Comparison of ENCODE assay signal across 13 mouse cellular contexts in the genomic region with DNA sequence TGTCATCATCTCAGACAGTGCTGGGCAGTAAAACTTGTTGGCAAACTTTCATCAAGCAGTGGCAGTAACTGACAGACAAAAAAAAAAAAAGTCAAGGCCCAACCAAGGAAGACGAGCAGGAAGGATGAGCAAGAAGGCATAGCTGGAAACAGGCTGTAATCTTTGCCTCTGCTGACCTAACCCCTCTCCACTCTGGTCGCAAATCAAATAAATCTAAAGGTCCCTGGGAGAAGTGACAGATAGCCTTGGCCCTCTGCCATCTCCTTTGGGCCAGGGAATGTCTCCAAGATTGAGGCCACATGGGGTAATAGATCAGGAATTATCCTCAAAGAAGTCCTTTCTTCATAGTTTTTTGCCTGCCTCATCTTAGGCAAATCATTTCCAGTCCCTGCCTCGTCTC. TPM values are rescaled to one million over a fixed set of nuclear protein-coding genes. Genes with fewer than 3 reads are reported as not detected.
DNase-seq lines count a peak whose midpoint lies in the region; ATAC-seq and TF ChIP-seq lines count a peak whose summit lies in the region.
"Had no signal": no experiment of that assay in that cellular context is flagged by ENCODE, and none has a peak within 500 bp of the region (broad histone marks: within the 10 kb centered on the region; RNA-seq: fewer than 3 reads in every experiment).

No protein-coding gene starts in this region.

- H3K4me3 ChIP-seq in kidney, embryonic 14.5 days (ENCODE audit: low read length), result no peak overlapping the region
- H3K4me3 ChIP-seq in myocyte, result no peak overlapping the region
- no peak overlapping the region for H3K4me3 ChIP-seq in stomach, postnatal 0 days (ENCODE audit: low read depth, low read length)
- no peak overlapping the region for H3K4me3 ChIP-seq in midbrain, embryonic 16.5 days (ENCODE audit: low read depth, low read length)
- H3K4me3 ChIP-seq: embryonic facial prominence, embryonic 12.5 days; heart, embryonic 13.5 days had no signal

- no peak for TF ChIP-seq EP300 in stomach, postnatal 0 days (optimal IDR thresholded peaks at IDR 0.05)

- no peaks in the 10 kb centered on the region for H3K36me3 ChIP-seq in kidney, embryonic 14.5 days (ENCODE audit: control insufficient read depth, insufficient read depth, low read length)
- no peaks in the 10 kb centered on the region for H3K36me3 ChIP-seq in myocyte (ENCODE audit: control insufficient read depth, insufficient read depth)
- H3K36me3 ChIP-seq in stomach, postnatal 0 days (ENCODE audit: control insufficient read depth, insufficient read depth, low read length), result no peaks in the 10 kb centered on the region
- H3K36me3 ChIP-seq in midbrain, embryonic 16.5 days (ENCODE audit: control insufficient read depth, insufficient read depth, low read length), result no peaks in the 10 kb centered on the region
- H3K36me3 ChIP-seq: embryonic facial prominence, embryonic 12.5 days; heart, embryonic 13.5 days had no signal

- no peaks in the 10 kb centered on the region for H3K27me3 ChIP-seq in kidney, embryonic 14.5 days (ENCODE audit: control insufficient read depth, insufficient read depth, low read length)
- no peaks in the 10 kb centered on the region for H3K27me3 ChIP-seq in myocyte (ENCODE audit: control insufficient read depth, insufficient read depth, insufficient read length)
- H3K27me3 ChIP-seq in stomach, postnatal 0 days (ENCODE audit: control insufficient read depth, insufficient read depth, low read length), result no peaks in the 10 kb centered on the region
- H3K27me3 ChIP-seq in midbrain, embryonic 16.5 days (ENCODE audit: control insufficient read depth, insufficient read depth, low read depth, low read length), result no peaks in the 10 kb centered on the region
- H3K27me3 ChIP-seq: embryonic facial prominence, embryonic 12.5 days; heart, embryonic 13.5 days had no signal

- no peak overlapping the region for H3ac ChIP-seq in myocyte (ENCODE audit: control insufficient read depth, insufficient read length)

- H3K9me3 ChIP-seq in kidney, embryonic 14.5 days (ENCODE audit: control insufficient read depth, low read length), result no peaks in the 10 kb centered on the region
- no peaks in the 10 kb centered on the region for H3K9me3 ChIP-seq in stomach, postnatal 0 days (ENCODE audit: control insufficient read depth, low read length)
- no peaks in the 10 kb centered on the region for H3K9me3 ChIP-seq in midbrain, embryonic 16.5 days (replicated peaks; ENCODE audit: control insufficient read depth, low read length, poor library complexity, severe bottlenecking)
- H3K9me3 ChIP-seq: embryonic facial prominence, embryonic 12.5 days; heart, embryonic 13.5 days had no signal

- no peak for TF ChIP-seq CTCF in stomach, postnatal 0 days (IDR thresholded peaks at IDR 0.05; ENCODE audit: low read depth)

- H3K27ac ChIP-seq in kidney, embryonic 14.5 days (ENCODE audit: low read depth, low read length), result no peak overlapping the region
- no peak overlapping the region for H3K27ac ChIP-seq in stomach, postnatal 0 days (replicated peaks)
- H3K27ac ChIP-seq in midbrain, embryonic 16.5 days (ENCODE audit: low read length), result no peak overlapping the region
- H3K27ac ChIP-seq: embryonic facial prominence, embryonic 12.5 days; heart, embryonic 13.5 days had no signal

- H3K79me2 ChIP-seq in myocyte (ENCODE audit: control insufficient read depth, insufficient read depth), result no peaks in the 10 kb centered on the region

- 40% methylated on average over 3 of the region's 3 CpGs for WGBS in kidney, embryonic 14.5 days
- WGBS in stomach, postnatal 0 days, result 16% methylated on average over 3 of the region's 3 CpGs
- 65% methylated on average over 3 of the region's 3 CpGs for WGBS in midbrain, embryonic 16.5 days

- no peak overlapping the region for H3K9ac ChIP-seq in kidney, embryonic 14.5 days (ENCODE audit: low read depth, low read length)
- H3K9ac ChIP-seq in stomach, postnatal 0 days (ENCODE audit: low read length), result no peak overlapping the region
- H3K9ac ChIP-seq in midbrain, embryonic 16.5 days (ENCODE audit: low read depth, low read length), result no peak overlapping the region
- H3K9ac ChIP-seq: embryonic facial prominence, embryonic 12.5 days; heart, embryonic 13.5 days; liver, postnatal 0 days had no signal

- no peak for TF ChIP-seq POLR2A in myocyte (IDR thresholded peaks at IDR 0.05; ENCODE audit: insufficient read length, low read depth)

- no peaks in the 10 kb centered on the region for H3K4me1 ChIP-seq in kidney, embryonic 14.5 days (ENCODE audit: control insufficient read depth, insufficient read depth, low read length)
- no peaks in the 10 kb centered on the region for H3K4me1 ChIP-seq in stomach, postnatal 0 days (replicated peaks; ENCODE audit: control insufficient read depth, insufficient read depth)
- no peaks in the 10 kb centered on the region for H3K4me1 ChIP-seq in midbrain, embryonic 16.5 days (ENCODE audit: control insufficient read depth, insufficient read depth, low read length)

- H3K4me2 ChIP-seq in kidney, embryonic 14.5 days (replicated peaks; ENCODE audit: low read depth, low read length), result no peak overlapping the region
- H3K4me2 ChIP-seq in myocyte (ENCODE audit: low read depth), result peak overlapping the region; percentile 70
- no peak overlapping the region for H3K4me2 ChIP-seq in stomach, postnatal 0 days (replicated peaks; ENCODE audit: low read depth)
- no peak overlapping the region for H3K4me2 ChIP-seq in midbrain, embryonic 16.5 days (ENCODE audit: low read length)
- H3K4me2 ChIP-seq: embryonic facial prominence, embryonic 12.5 days; heart, embryonic 13.5 days had no signal

- ATAC-seq in kidney, embryonic 14.5 days (ENCODE audit: low FRiP score, low TSS enrichment), result no peak
- no peak for ATAC-seq in stomach, postnatal 0 days (ENCODE audit: low FRiP score, low TSS enrichment)
- ATAC-seq in midbrain, embryonic 16.5 days, result no peak
- ATAC-seq: forebrain, embryonic 16.5 days; liver, postnatal 0 days had no signal

- DNase-seq in kidney, adult 11 months, result peak; percentile 21
- DNase-seq in adrenal gland, adult (ENCODE audit: inconsistent age in 2 of 2, low spot score in 1 of 2), result peak; percentile 96 to 98
- DNase-seq in kidney, adult 8-10 months, result peak; percentile 14 to 20
- no peak for DNase-seq in stomach, postnatal 0 days (ENCODE audit: low spot score)
- DNase-seq in thymus, postnatal 4 days, result no peak
- DNase-seq: cerebellum, adult 18-20 months; liver, postnatal 0 days had no signal

TF ChIP-seq in myocyte, 11 proteins besides CTCF, POLR2A, EP300 and RAD21:
- TF ChIP-seq POLR2AphosphoS2 (IDR thresholded peaks at IDR 0.05; ENCODE audit: insufficient read length, low read depth) (no peak), REST (IDR thresholded peaks at IDR 0.05; ENCODE audit: insufficient read depth, insufficient read length) (no peak), TCF12 (IDR thresholded peaks at IDR 0.05; ENCODE audit: insufficient read depth, poor library complexity, severe bottlenecking) (no peak), E2F4 (IDR thresholded peaks at IDR 0.05; ENCODE audit: insufficient read depth) (no peak), CEBPB (IDR thresholded peaks at IDR 0.05; ENCODE audit: insufficient read depth, poor library complexity, severe bottlenecking) (peak; percentile 76), MYOD1 (IDR thresholded peaks at IDR 0.05; ENCODE audit: control insufficient read depth in 1 of 3, insufficient read length in 2 of 3, low read depth in 2 of 3) (no peak), USF1 (IDR thresholded peaks at IDR 0.05; ENCODE audit: low read depth) (no peak), MYOG (IDR thresholded peaks at IDR 0.05; ENCODE audit: control insufficient read depth in 1 of 3, insufficient read depth in 1 of 3, insufficient read length in 2 of 3, low read depth in 2 of 3) (no peak)

RNA-seq across cellular contexts. Expression of gene Ppm1a, which starts 33.3 kb away (rescaled TPM):
- 58.2 and 73.8 TPM in 2 replicates for polyA plus RNA-seq in kidney, embryonic 14.5 days (2014; fragmentation: Nextera tagmentation; extraction: Ambion mirVana)
- 126 TPM for polyA plus RNA-seq in myocyte (2012; fragmentation: generic; extraction: Trizol)
- polyA plus RNA-seq in stomach, postnatal 0 days (2015; fragmentation: Nextera tagmentation; extraction: Ambion mirVana), result 51.2 and 55.0 TPM in 2 replicates
- 52.3 and 55.9 TPM in 2 replicates for polyA plus RNA-seq in midbrain, embryonic 16.5 days (2015; fragmentation: Nextera tagmentation; extraction: Ambion mirVana)

RNA-seq across cellular contexts. Expression of gene Dhrs7, which starts 59.3 kb away (rescaled TPM):
- polyA plus RNA-seq in kidney, embryonic 14.5 days (2014; fragmentation: Nextera tagmentation; extraction: Ambion mirVana), result 7.1 and 8.7 TPM in 2 replicates
- polyA plus RNA-seq in myocyte (2012; fragmentation: generic; extraction: Trizol), result 111 TPM
- polyA plus RNA-seq in stomach, postnatal 0 days (2015; fragmentation: Nextera tagmentation; extraction: Ambion mirVana), result 54.1 and 55.9 TPM in 2 replicates
- 12.3 and 16.6 TPM in 2 replicates for polyA plus RNA-seq in midbrain, embryonic 16.5 days (2015; fragmentation: Nextera tagmentation; extraction: Ambion mirVana)

Comparison
In these comparisons a context has a peak if more than half of its experiments do, and no peak if none do; other contexts are left out.
1. DNase-seq: peak in kidney, adult 11 months (single experiment), adrenal gland, adult (2 of 2) and kidney, adult 8-10 months (2 of 2); none in stomach, postnatal 0 days (single experiment) and thymus, postnatal 4 days (single experiment).